Mouse (Mus musculus) MEL (cell line): Measurements from ENCODE around the gene Spp2. TPM values are rescaled to one million over a fixed set of nuclear protein-coding genes. Genes with fewer than 3 reads are reported as not detected.

ENCODE experiments used
- DNase-seq: peaks from one replicate; pipeline ENCODE4 v3.0.0; 2011; ENCODE audit warnings: low read depth, low spot score
- H3K27ac ChIP-seq: 2 replicates; pipeline ENCODE4 v1.5.1; 2012; ENCODE audit warnings: low read depth, mild to moderate bottlenecking, control low read depth, low read length, moderate library complexity; ENCODE audit not compliant: control insufficient read depth
- H3K27me3 ChIP-seq, 2 experiments: fragments of 150-350 bp in 1 of 2; sonication (generic) in 1 of 2; 2 replicates each; pipeline ENCODE4 v1.6.1; 2012; ENCODE audit warnings: low read length in 2 of 2, mild to moderate bottlenecking in 2 of 2, improper control_type of control experiment in 1 of 2, moderate library complexity in 1 of 2; ENCODE audit not compliant: insufficient read depth in 2 of 2, control insufficient read depth in 1 of 2
- H3K36me3 ChIP-seq, 2 experiments: 2 replicates each; pipeline ENCODE4 v1.6.1; 2012 to 2014; ENCODE audit warnings: low read length in 2 of 2, improper control_type of control experiment in 1 of 2, inconsistent platforms in 1 of 2, mild to moderate bottlenecking in 1 of 2; ENCODE audit not compliant: insufficient read depth in 2 of 2, control insufficient read depth in 1 of 2
- H3K4me1 ChIP-seq, 2 experiments: fragments of 150-350 bp in 1 of 2; sonication (generic) in 1 of 2; 2 replicates each; pipeline ENCODE4 v1.6.1; 2012; ENCODE audit warnings: low read length in 2 of 2, improper control_type of control experiment in 1 of 2, mild to moderate bottlenecking in 1 of 2; ENCODE audit not compliant: insufficient read depth in 2 of 2, control insufficient read depth in 1 of 2
- H3K4me3 ChIP-seq, 2 experiments: fragments of 150-350 bp in 1 of 2; sonication (generic) in 1 of 2; 2 replicates each; pipeline ENCODE4 v1.5.1; 2012; ENCODE audit warnings: low read depth in 2 of 2, low read length in 2 of 2, mild to moderate bottlenecking in 2 of 2, moderate library complexity in 2 of 2, control low read depth in 1 of 2, improper control_type of control experiment in 1 of 2; ENCODE audit not compliant: control insufficient read depth in 1 of 2, insufficient read depth in 1 of 2
- H3K79me2 ChIP-seq: 2 replicates; pipeline ENCODE4 v1.6.1; 2012; ENCODE audit warnings: mild to moderate bottlenecking, low read length, moderate library complexity; ENCODE audit not compliant: control insufficient read depth, poor library complexity, insufficient read depth
- H3K9ac ChIP-seq: 2 replicates; pipeline ENCODE4 v1.6.1; 2012; ENCODE audit warnings: low read depth, mild to moderate bottlenecking, control low read depth, low read length, moderate library complexity; ENCODE audit not compliant: control insufficient read depth, poor library complexity, severe bottlenecking
- H3K9me3 ChIP-seq: fragments of 150-350 bp; sonication (generic); replicated peaks from 2 replicates; pipeline ENCODE4 v1.6.1; 2012; ENCODE audit warnings: mild to moderate bottlenecking, low read length, improper control_type of control experiment, moderate library complexity; ENCODE audit not compliant: insufficient read depth
- CTCF ChIP-seq, 3 experiments: IDR thresholded peaks in 2 of 3; conservative IDR thresholded peaks in 1 of 3; 2 replicates each; pipeline ENCODE4 v1.5.1; 2011 to 2012; ENCODE audit warnings: low read length in 3 of 3, low read depth in 2 of 3, mild to moderate bottlenecking in 2 of 3, improper control_type of control experiment in 1 of 3, inconsistent platforms in 1 of 3, mixed read lengths in 1 of 3, moderate library complexity in 1 of 3; ENCODE audit not compliant: control insufficient read depth in 1 of 3, insufficient read depth in 1 of 3, poor library complexity in 1 of 3, severe bottlenecking in 1 of 3
- ETS1 ChIP-seq: IDR thresholded peaks from 2 replicates; pipeline ENCODE4 v1.6.1; 2012; ENCODE audit warnings: low read depth, mild to moderate bottlenecking, inconsistent platforms, low read length, improper control_type of control experiment, moderate library complexity
- GATA1 ChIP-seq: IDR thresholded peaks from 2 replicates; pipeline ENCODE4 v1.6.1; 2011; ENCODE audit warnings: low read depth, low read length, improper control_type of control experiment
- polyA plus RNA-seq, 2 experiments: library from polyadenylated mRNA; stranded (reverse) in 1 of 2; unstranded in 1 of 2; fragments of >175 nt in 1 of 2; fragments of >200 nt in 1 of 2; gene quantifications; 2 replicates each; pipeline versions ENCODE4 v1.2.1 to v1.2.4; 2012; ENCODE audit warnings: low replicate concordance in 2 of 2, low read depth in 1 of 2; ENCODE audit not compliant: insufficient read length in 2 of 2, insufficient read depth in 1 of 2, missing spikeins in 1 of 2
- total RNA-seq: library from RNA; depleted of rRNA; stranded (reverse); fragments of 300-350 nt; gene quantifications from 2 replicates; pipeline ENCODE4 v1.2.3, GENCODE M21; 2012; rRNA removed

Spp2 gene
- total and polyA plus RNA-seq, 3 experiments: not detected

DNA sequence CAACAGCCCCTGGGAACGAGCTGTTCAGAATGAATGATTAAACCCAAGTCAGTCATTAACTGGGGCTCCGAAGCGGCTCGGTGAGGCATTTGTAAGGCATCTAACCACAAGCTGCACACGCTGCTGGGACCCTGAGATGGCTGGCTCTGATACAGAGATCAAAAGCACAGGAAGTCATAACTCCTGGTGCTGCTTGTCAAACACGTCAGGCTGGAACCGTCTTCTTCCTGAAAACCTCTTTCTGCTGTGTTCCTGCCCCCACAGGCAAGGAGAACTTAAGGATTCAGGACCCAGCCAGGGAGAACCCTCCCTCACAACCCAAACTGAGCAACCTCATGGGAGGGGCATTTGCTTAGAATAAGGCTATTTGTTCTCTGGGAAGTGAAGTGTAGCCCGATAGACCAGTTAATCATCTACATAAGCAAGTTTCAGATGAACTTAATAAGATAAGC lies 68.8 kb downstream of the Spp2 start:
- 0 out of 4 replicates have a peak overlapping the region, but pooled peaks of 1 of the 2 experiments have one; percentile 5 for H3K4me3 ChIP-seq
- no peak overlapping the region for H3K27ac ChIP-seq
- peak; percentile 42 for DNase-seq
- H3K79me2 ChIP-seq: no peaks in the 10 kb centered on the region
- H3K9ac ChIP-seq: no peak overlapping the region
- peaks cover 0 to 2% of the 10 kb centered on the region in 2 experiments; a peak in 2 of 4 replicates for H3K36me3 ChIP-seq
- no peak for TF ChIP-seq CTCF (IDR thresholded peaks at IDR 0.05 in 2 of 3, conservative IDR thresholded peaks at IDR 0.05 in 1 of 3; ENCODE audit: control insufficient read depth in 1 of 3, insufficient read depth in 1 of 3, low read depth in 2 of 3, low read length in 3 of 3, poor library complexity in 1 of 3, severe bottlenecking in 1 of 3)
- peak; percentile 45 for TF ChIP-seq GATA1
- TF ChIP-seq ETS1: peak; percentile 31; the same call in 1 of the 2 replicates
- TF ChIP-seq, all 39 proteins: peak for 2
- Histone ChIP-seq H3K9me3 (no peaks in the 10 kb centered on the region), H3K4me1 (peaks cover 0 to 2% of the 10 kb centered on the region in 2 experiments; a peak in 1 of 4 replicates), H3K27me3 (no peaks in the 10 kb centered on the region)

Other genes starting within 250 kb of the Spp2 start
- gene Ugt1a5, start 240.9 kb upstream of the Spp2 start, total RNA-seq: not detected in 2 replicates
- not detected for gene Ugt1a5, start 240.9 kb upstream of the Spp2 start, polyA plus RNA-seq
- not detected in 2 replicates for gene Ugt1a2, start 206.4 kb upstream of the Spp2 start, total RNA-seq
- gene Ugt1a2, start 206.4 kb upstream of the Spp2 start, polyA plus RNA-seq: not detected
- gene Dnajb3, start 201.2 kb upstream of the Spp2 start, total RNA-seq: not detected in 2 replicates
- not detected for gene Dnajb3, start 201.2 kb upstream of the Spp2 start, polyA plus RNA-seq
- not detected in 2 replicates for gene Ugt1a1, start 195.0 kb upstream of the Spp2 start, total RNA-seq
- gene Ugt1a1, start 195.0 kb upstream of the Spp2 start, polyA plus RNA-seq: not detected
- gene Mroh2a, start 180.0 kb upstream of the Spp2 start, total RNA-seq: 0.20 and 0.27 TPM in 2 replicates
- 1 to 10 TPM in 1 of 2 experiments, not detected in 1; 2.5 TPM for gene Mroh2a, start 180.0 kb upstream of the Spp2 start, polyA plus RNA-seq
- gene Hjurp, start 129.3 kb upstream of the Spp2 start, total RNA-seq: 58.6 and 59.4 TPM in 2 replicates
- 100 to 1,000 TPM in 1 of 2 experiments, 10 to 100 TPM in 1; 76.3 to 103 TPM for gene Hjurp, start 129.3 kb upstream of the Spp2 start, polyA plus RNA-seq
- not detected in 2 replicates for gene Trpm8, start 129.3 kb upstream of the Spp2 start, total RNA-seq
- gene Trpm8, start 129.3 kb upstream of the Spp2 start, polyA plus RNA-seq: not detected
- gene Glrp1, start 103.1 kb downstream of the Spp2 start, total RNA-seq: not detected in 2 replicates
- not detected for gene Glrp1, start 103.1 kb downstream of the Spp2 start, polyA plus RNA-seq